Mouse (Mus musculus) adrenal gland, adult 8-10 months (tissue): Measurements from ENCODE around the gene Spaca3. TPM values are rescaled to one million over a fixed set of nuclear protein-coding genes. Genes with fewer than 3 reads are reported as not detected.

ENCODE experiments used
- total RNA-seq, 4 experiments: library from RNA; stranded (reverse); gene quantifications; 2 replicates each; pipeline ENCODE4 v1.2.4; 2022

Gene Spaca3
- total RNA-seq, 4 experiments from 2014 or later, result not detected

Other genes with a start within 250 kb of the Spaca3 start
- 100 to 1,000 TPM in 2 of 4 experiments, 10 to 100 TPM in 2; 62.6 to 107 (median 87.1) TPM for gene Myo1d, start 78.3 kb upstream of the Spaca3 start, total RNA-seq
- 10 to 100 TPM; 35.5 to 87.0 (median 58.0) TPM for gene Tmem98, start 48.2 kb upstream of the Spaca3 start, total RNA-seq